Mouse (Mus musculus): ENCODE data around the gene Thbs1. TPM values are rescaled to one million over a fixed set of nuclear protein-coding genes. Genes with fewer than 3 reads are reported as not detected.

Gene Thbs1
- polyA plus RNA-seq, 1 experiment, result 11.7 TPM

GRCm38 (mm10) chr2:118125211-118125939, 13.7 kb downstream of the Thbs1 start:
- H3K27ac ChIP-seq (ENCODE audit: insufficient read depth, low read length), result no peak overlapping the region
- TF ChIP-seq POLR2A (IDR thresholded peaks at IDR 0.05; ENCODE audit: low read depth, low read length), result no peak
- TF ChIP-seq CTCF (IDR thresholded peaks at IDR 0.05; ENCODE audit: extremely low read depth, insufficient read depth, insufficient read length, insufficient replicate concordance), result no peak
- DNase-seq (ENCODE audit: low read depth in 1 of 2, low spot score in 2 of 2), result no peak
- H3K27me3 ChIP-seq (ENCODE audit: control insufficient read depth, insufficient read depth, low read length), result no peaks in the 10 kb centered on the region; the same call in 1 of the 2 replicates
- H3K4me3 ChIP-seq (ENCODE audit: extremely low read depth, insufficient read depth, insufficient read length), result no peak overlapping the region
- no peaks in the 10 kb centered on the region for H3K4me1 ChIP-seq (ENCODE audit: control insufficient read depth, insufficient read depth, insufficient read length)
- 83% methylated on average over 11 of the region's 11 CpGs for WGBS
- H3K36me3 ChIP-seq (ENCODE audit: control insufficient read depth, insufficient read depth, low read length), result no peaks in the 10 kb centered on the region

- no peak for DNase-seq (ENCODE audit: low read depth in 1 of 2, low spot score in 2 of 2)
- H3K27ac ChIP-seq (ENCODE audit: insufficient read depth, low read length), result no peak overlapping the region
- H3K4me1 ChIP-seq (ENCODE audit: control insufficient read depth, insufficient read depth, insufficient read length), result no peaks in the 10 kb centered on the region
- H3K27me3 ChIP-seq (ENCODE audit: control insufficient read depth, insufficient read depth, low read length), result no peaks in the 10 kb centered on the region; the same call in 1 of the 2 replicates
- WGBS, result 62% methylated on average over 7 of the region's 7 CpGs
- no peak for TF ChIP-seq CTCF (IDR thresholded peaks at IDR 0.05; ENCODE audit: extremely low read depth, insufficient read depth, insufficient read length, insufficient replicate concordance)
- no peak for TF ChIP-seq POLR2A (IDR thresholded peaks at IDR 0.05; ENCODE audit: low read depth, low read length)
- H3K4me3 ChIP-seq (ENCODE audit: extremely low read depth, insufficient read depth, insufficient read length), result no peak overlapping the region
- H3K36me3 ChIP-seq (ENCODE audit: control insufficient read depth, insufficient read depth, low read length), result no peaks in the 10 kb centered on the region
Observed at GRCm38 (mm10) chr2:118125943-118126470, 14.3 kb downstream of the Thbs1 start.

- Histone ChIP-seq H3K36me3 (ENCODE audit: control insufficient read depth, insufficient read depth, low read length) (no peaks in the 10 kb centered on the region), H3K27me3 (ENCODE audit: control insufficient read depth, insufficient read depth, low read length) (no peaks in the 10 kb centered on the region; the same call in 1 of the 2 replicates), H3K4me3 (ENCODE audit: extremely low read depth, insufficient read depth, insufficient read length) (no peak overlapping the region), H3K27ac (ENCODE audit: insufficient read depth, low read length) (no peak overlapping the region), H3K4me1 (ENCODE audit: control insufficient read depth, insufficient read depth, insufficient read length) (no peaks in the 10 kb centered on the region)
- no peak for TF ChIP-seq POLR2A (IDR thresholded peaks at IDR 0.05; ENCODE audit: low read depth, low read length)
- TF ChIP-seq CTCF (IDR thresholded peaks at IDR 0.05; ENCODE audit: extremely low read depth, insufficient read depth, insufficient read length, insufficient replicate concordance), result no peak
- 90% methylated on average over 5 of the region's 5 CpGs for WGBS
- DNase-seq (ENCODE audit: low read depth in 1 of 2, low spot score in 2 of 2), result no peak
Observed at GRCm38 (mm10) chr2:118127516-118128288, 16.0 kb downstream of the Thbs1 start.

- no peak for DNase-seq (ENCODE audit: low read depth in 1 of 2, low spot score in 2 of 2)
- no peaks in the 10 kb centered on the region; the same call in 1 of the 2 replicates for H3K27me3 ChIP-seq (ENCODE audit: control insufficient read depth, insufficient read depth, low read length)
- no peaks in the 10 kb centered on the region for H3K36me3 ChIP-seq (ENCODE audit: control insufficient read depth, insufficient read depth, low read length)
- TF ChIP-seq CTCF (IDR thresholded peaks at IDR 0.05; ENCODE audit: extremely low read depth, insufficient read depth, insufficient read length, insufficient replicate concordance) (no peak), POLR2A (IDR thresholded peaks at IDR 0.05; ENCODE audit: low read depth, low read length) (no peak)
- H3K4me3 ChIP-seq (ENCODE audit: extremely low read depth, insufficient read depth, insufficient read length), result no peak overlapping the region
- H3K4me1 ChIP-seq (ENCODE audit: control insufficient read depth, insufficient read depth, insufficient read length), result no peaks in the 10 kb centered on the region
- WGBS, result 80% methylated on average over 3 of the region's 3 CpGs
- no peak overlapping the region for H3K27ac ChIP-seq (ENCODE audit: insufficient read depth, low read length)
Observed at GRCm38 (mm10) chr2:118128313-118128712, 16.6 kb downstream of the Thbs1 start.

- no peak for TF ChIP-seq POLR2A (IDR thresholded peaks at IDR 0.05; ENCODE audit: low read depth, low read length)
- TF ChIP-seq CTCF (IDR thresholded peaks at IDR 0.05; ENCODE audit: extremely low read depth, insufficient read depth, insufficient read length, insufficient replicate concordance), result no peak
- Histone ChIP-seq H3K27ac (ENCODE audit: insufficient read depth, low read length) (no peak overlapping the region), H3K36me3 (ENCODE audit: control insufficient read depth, insufficient read depth, low read length) (no peaks in the 10 kb centered on the region), H3K4me1 (ENCODE audit: control insufficient read depth, insufficient read depth, insufficient read length) (no peaks in the 10 kb centered on the region), H3K4me3 (ENCODE audit: extremely low read depth, insufficient read depth, insufficient read length) (no peak overlapping the region), H3K27me3 (ENCODE audit: control insufficient read depth, insufficient read depth, low read length) (no peaks in the 10 kb centered on the region)
- no peak for DNase-seq (ENCODE audit: low read depth in 1 of 2, low spot score in 2 of 2)
- 82% methylated on average over 9 of the region's 9 CpGs for WGBS
Observed at GRCm38 (mm10) chr2:118137071-118137470, 25.4 kb downstream of the Thbs1 start.

GRCm38 (mm10) chr2:118137776-118138175, 26.1 kb downstream of the Thbs1 start:
- no peak for TF ChIP-seq POLR2A (IDR thresholded peaks at IDR 0.05; ENCODE audit: low read depth, low read length)
- no peak for DNase-seq (ENCODE audit: low read depth in 1 of 2, low spot score in 2 of 2)
- H3K27me3 ChIP-seq (ENCODE audit: control insufficient read depth, insufficient read depth, low read length), result no peaks in the 10 kb centered on the region
- no peak overlapping the region for H3K27ac ChIP-seq (ENCODE audit: insufficient read depth, low read length)
- H3K4me3 ChIP-seq (ENCODE audit: extremely low read depth, insufficient read depth, insufficient read length), result no peak overlapping the region
- 88% methylated on average over 2 of the region's 2 CpGs for WGBS
- no peaks in the 10 kb centered on the region for H3K36me3 ChIP-seq (ENCODE audit: control insufficient read depth, insufficient read depth, low read length)
- no peaks in the 10 kb centered on the region for H3K4me1 ChIP-seq (ENCODE audit: control insufficient read depth, insufficient read depth, insufficient read length)

All from spleen, adult 2 months (tissue).